Mouse (Mus musculus) cerebellum, postnatal 14 days (tissue): ENCODE measurements around the gene Cadm1.

Experiments
- DNase-seq, 2 experiments: peaks; one replicate each; pipeline ENCODE4 v3.0.0; 2021; ENCODE audit warnings: mixed read lengths in 2 of 2

Gene Cadm1

DNA sequence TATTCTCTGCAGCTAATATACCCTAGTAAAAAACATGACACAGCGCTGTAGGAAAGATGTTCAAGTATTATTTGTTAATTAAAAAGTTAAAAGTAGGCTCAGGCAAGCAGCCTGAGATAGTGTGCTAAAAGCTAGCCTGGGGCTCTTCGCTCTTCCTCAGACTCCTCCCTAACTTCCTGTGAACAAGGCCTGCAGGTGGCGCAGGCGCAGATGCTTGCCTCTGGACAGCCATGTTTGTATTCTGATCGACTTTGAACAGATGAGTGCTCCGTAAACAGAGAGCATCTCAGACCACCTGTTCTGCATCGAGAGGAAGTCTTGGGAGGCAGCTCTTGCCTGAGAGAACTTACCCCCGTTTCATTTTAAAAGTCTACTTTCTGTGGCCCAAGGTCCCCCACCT, 361.7 kb downstream of the Cadm1 start:
- no peak for DNase-seq

DNA sequence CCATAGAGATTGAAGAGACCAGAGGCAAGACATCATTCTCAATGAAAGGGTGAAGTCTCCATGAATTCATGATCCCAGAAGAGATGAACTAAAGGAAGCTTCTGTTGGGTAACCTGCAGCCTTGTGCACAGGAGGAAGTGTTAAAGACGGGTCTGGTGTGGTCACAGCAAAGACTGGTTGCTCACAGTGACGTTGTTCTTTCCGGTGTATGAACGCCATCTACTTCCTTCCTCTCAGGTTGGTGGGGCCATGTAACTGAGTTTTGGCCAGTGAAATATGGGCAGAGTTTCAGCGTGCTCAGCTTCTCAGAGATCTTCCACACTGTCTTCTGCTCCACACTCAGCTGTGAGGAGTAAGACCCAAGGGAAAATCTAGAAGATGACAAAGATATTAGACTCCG, 363.0 kb downstream of the Cadm1 start:
- no peak for DNase-seq

- no peak for DNase-seq
Observed at GRCm38 (mm10) chr9:47894096-47894495, 364.1 kb downstream of the Cadm1 start.

- no peak for DNase-seq
Observed at GRCm38 (mm10) chr9:47894661-47895060, 364.7 kb downstream of the Cadm1 start.

DNA sequence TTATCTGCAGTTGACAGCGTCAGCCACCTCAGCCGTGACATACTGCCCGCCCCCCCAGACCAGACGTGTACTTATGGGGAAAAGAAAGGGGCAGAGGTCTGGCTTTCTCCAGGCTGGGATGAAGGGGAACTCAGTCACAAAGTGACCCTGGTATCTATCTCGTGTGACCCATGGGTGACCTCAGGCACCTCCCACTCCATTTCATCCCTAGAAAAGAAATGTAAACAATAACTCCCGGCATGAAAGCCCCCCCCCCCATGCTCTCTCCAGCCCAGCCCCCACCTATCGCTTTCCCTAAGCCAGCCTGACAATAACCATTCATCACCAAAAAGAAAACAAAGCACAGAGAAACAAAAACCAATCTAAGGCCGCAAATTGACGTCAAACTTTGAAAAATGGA, 365.1 kb downstream of the Cadm1 start:
- no peak for DNase-seq

DNA sequence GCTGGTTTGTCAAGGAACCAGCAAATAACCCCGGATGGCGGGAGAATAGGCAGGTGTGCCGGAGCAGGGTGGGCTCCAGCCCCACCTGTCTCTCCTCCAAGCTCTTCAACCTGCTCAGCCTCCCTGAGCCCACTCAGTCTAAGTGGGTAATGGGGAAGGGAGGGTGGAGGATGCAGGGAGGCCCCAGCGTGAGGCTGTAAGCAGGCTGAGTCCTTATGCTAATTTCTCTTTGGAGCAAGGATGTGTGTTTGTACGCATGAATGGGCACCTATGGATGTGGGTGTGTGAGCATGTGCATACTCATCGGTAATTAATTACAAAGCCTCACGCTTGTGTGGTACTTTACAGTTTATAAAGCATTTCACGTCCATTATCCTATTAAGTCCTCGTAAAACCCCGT, 370.8 kb downstream of the Cadm1 start:
- no peak for DNase-seq

- DNase-seq, result no peak
Observed at GRCm38 (mm10) chr9:47903661-47904060, 373.7 kb downstream of the Cadm1 start.

- DNase-seq, result no peak
Observed at GRCm38 (mm10) chr9:47904339-47904922, 374.5 kb downstream of the Cadm1 start.

GRCm38 (mm10) chr9:47906521-47906920, 376.5 kb downstream of the Cadm1 start:
- DNase-seq, result peak in 1 of 2 experiments; percentile 15
